Mouse (Mus musculus) thymus, adult 2 months (tissue): ENCODE data around the gene Vps18.

Experiments
- CTCF ChIP-seq: fragments of 200-500 bp; IDR thresholded peaks from 2 replicates; pipeline ENCODE4 v1.5.1; 2012; ENCODE audit warnings: mild to moderate bottlenecking, control low read depth, low read length, moderate library complexity, borderline replicate concordance; ENCODE audit not compliant: control insufficient read depth, poor library complexity, insufficient read depth; ENCODE audit errors: extremely low read depth
- POLR2A ChIP-seq: fragments of 200-500 bp; IDR thresholded peaks from 2 replicates; pipeline ENCODE4 v1.6.1; 2012; ENCODE audit warnings: mild to moderate bottlenecking, low read length, control low read depth, moderate library complexity; ENCODE audit not compliant: control insufficient read depth, poor library complexity, insufficient read depth; ENCODE audit errors: extremely low read depth

- TF ChIP-seq CTCF (no peak), POLR2A (no peak)
These were observed 11.6 kb upstream of the Vps18 start for GRCm38 (mm10) chr2:119276926-119277325.
